10 mouse cellular contexts compared by ENCODE assay signal in genomic region chr7:127750131-127751127, GRCm38 (mm10). TPM values are rescaled to one million over a fixed set of nuclear protein-coding genes. Genes with fewer than 3 reads are reported as not detected.
DNase-seq lines count a peak whose midpoint lies in the region; ATAC-seq lines count a peak whose summit lies in the region.
"Had no signal": no experiment of that assay in that cellular context is flagged by ENCODE, and none has a peak within 500 bp of the region (broad histone marks: within the 10 kb centered on the region; RNA-seq: fewer than 3 reads in every experiment).

No protein-coding gene starts in this region.

- DNase-seq in frontal cortex, postnatal 25 days (ENCODE audit: low spot score in 2 of 2) = no peak
- peak; percentile 72 for DNase-seq in midbrain, embryonic 14.5 days
- DNase-seq in embryonic facial prominence, embryonic 14.5 days (ENCODE audit: low spot score) = peak; percentile 79
- DNase-seq in retina, postnatal 7 days (ENCODE audit: low read depth, low spot score) = peak; percentile 70
- no peak for DNase-seq in thymus, postnatal 4 days

- H3K9ac ChIP-seq in midbrain, embryonic 14.5 days (replicated peaks; ENCODE audit: low read length) = no peak overlapping the region
- no peak overlapping the region for H3K9ac ChIP-seq in midbrain, embryonic 13.5 days (replicated peaks)
- H3K9ac ChIP-seq in embryonic facial prominence, embryonic 14.5 days (ENCODE audit: low read depth, low read length) = no peak overlapping the region

- no peak overlapping the region for H3K4me3 ChIP-seq in midbrain, embryonic 14.5 days (replicated peaks; ENCODE audit: low read depth, low read length)
- H3K4me3 ChIP-seq in midbrain, embryonic 13.5 days (replicated peaks) = no peak overlapping the region
- H3K4me3 ChIP-seq in embryonic facial prominence, embryonic 14.5 days (ENCODE audit: low read depth, low read length) = no peak overlapping the region
- H3K4me3 ChIP-seq: heart, embryonic 10.5 days had no signal

- no peaks in the 10 kb centered on the region for H3K9me3 ChIP-seq in midbrain, embryonic 14.5 days (ENCODE audit: control insufficient read depth, low read length)
- no peaks in the 10 kb centered on the region for H3K9me3 ChIP-seq in midbrain, embryonic 13.5 days
- H3K9me3 ChIP-seq in embryonic facial prominence, embryonic 14.5 days (ENCODE audit: control insufficient read depth, low read length) = no peaks in the 10 kb centered on the region
- H3K9me3 ChIP-seq: heart, embryonic 10.5 days had no signal

- H3K27me3 ChIP-seq in midbrain, embryonic 14.5 days (ENCODE audit: control insufficient read depth, insufficient read depth, low read length) = no peaks in the 10 kb centered on the region
- no peaks in the 10 kb centered on the region for H3K27me3 ChIP-seq in midbrain, embryonic 13.5 days
- no peaks in the 10 kb centered on the region for H3K27me3 ChIP-seq in embryonic facial prominence, embryonic 14.5 days (replicated peaks; ENCODE audit: control insufficient read depth, insufficient read depth, low read length)

- no peak overlapping the region for H3K27ac ChIP-seq in midbrain, embryonic 14.5 days (replicated peaks; ENCODE audit: low read depth, low read length)
- H3K27ac ChIP-seq in midbrain, embryonic 13.5 days = no peak overlapping the region
- H3K27ac ChIP-seq in embryonic facial prominence, embryonic 14.5 days (replicated peaks; ENCODE audit: low read depth, low read length) = no peak overlapping the region
- H3K27ac ChIP-seq: heart, embryonic 10.5 days had no signal

- H3K36me3 ChIP-seq in midbrain, embryonic 14.5 days (ENCODE audit: control insufficient read depth, insufficient read depth, low read length) = peaks cover 76% of the 10 kb centered on the region
- peaks cover 77% of the 10 kb centered on the region for H3K36me3 ChIP-seq in midbrain, embryonic 13.5 days
- H3K36me3 ChIP-seq in embryonic facial prominence, embryonic 14.5 days (ENCODE audit: control insufficient read depth, insufficient read depth, low read length) = peaks cover 75% of the 10 kb centered on the region

- 85% methylated on average over 19 of the region's 19 CpGs for WGBS in midbrain, embryonic 14.5 days
- WGBS in midbrain, embryonic 13.5 days = 84% methylated on average over 19 of the region's 19 CpGs
- whole genome bisulfite sequencing in embryonic facial prominence, embryonic 14.5 days = 78% methylated on average over 19 of the region's 19 CpGs

- ATAC-seq in frontal cortex, adult (ENCODE audit: low TSS enrichment) = peak; percentile 76
- no peak for ATAC-seq in midbrain, embryonic 14.5 days (ENCODE audit: low FRiP score, low TSS enrichment)
- ATAC-seq in midbrain, embryonic 13.5 days = no peak
- ATAC-seq in embryonic facial prominence, embryonic 14.5 days (ENCODE audit: low read depth) = no peak
- ATAC-seq in megakaryocyte-erythroid progenitor cell, adult 5-6 weeks (replicated peaks; ENCODE audit: low FRiP score, low TSS enrichment, poor library complexity, severe bottlenecking) = no peak

- no peak overlapping the region for H3K4me2 ChIP-seq in midbrain, embryonic 14.5 days (ENCODE audit: low read length)
- H3K4me2 ChIP-seq in midbrain, embryonic 13.5 days (replicated peaks) = no peak overlapping the region
- no peak overlapping the region for H3K4me2 ChIP-seq in embryonic facial prominence, embryonic 14.5 days (ENCODE audit: low read depth, low read length)

- H3K4me1 ChIP-seq in midbrain, embryonic 14.5 days (ENCODE audit: control insufficient read depth, insufficient read depth, low read length) = peaks cover 12% of the 10 kb centered on the region
- peaks cover 47% of the 10 kb centered on the region for H3K4me1 ChIP-seq in midbrain, embryonic 13.5 days (replicated peaks)
- peaks cover 8% of the 10 kb centered on the region; the same call in 1 of the 2 replicates for H3K4me1 ChIP-seq in embryonic facial prominence, embryonic 14.5 days (ENCODE audit: control insufficient read depth, insufficient read depth, low read length)

RNA-seq across cellular contexts. Expression of gene Fbxl19, which starts 6.1 kb away (rescaled TPM):
- polyA plus RNA-seq in midbrain, embryonic 14.5 days (2014; fragmentation: Nextera tagmentation; extraction: Ambion mirVana) = 7.4 and 15.2 TPM in 2 replicates
- polyA plus RNA-seq in midbrain, embryonic 13.5 days (2015; fragmentation: Nextera tagmentation; extraction: Ambion mirVana) = 10.6 and 11.6 TPM in 2 replicates
- 3.0 and 3.8 TPM in 2 replicates for polyA plus RNA-seq in embryonic facial prominence, embryonic 14.5 days (2014; fragmentation: Nextera tagmentation; extraction: Ambion mirVana)
- total RNA-seq in megakaryocyte-erythroid progenitor cell, adult 5-6 weeks (2014; fragmentation: Nextera tagmentation) = 11.6 and 14.2 TPM in 2 replicates
- 12.2 and 12.5 TPM in 2 replicates for total RNA-seq in megakaryocyte-erythroid progenitor cell, adult 5-6 weeks (2017)

RNA-seq across cellular contexts. Expression of gene Ctf2, which starts 18.5 kb away (rescaled TPM):
- 0.12 and 0.16 TPM in 2 replicates for polyA plus RNA-seq in midbrain, embryonic 14.5 days (2014; fragmentation: Nextera tagmentation; extraction: Ambion mirVana)
- 0.14 and 0.17 TPM in 2 replicates for polyA plus RNA-seq in midbrain, embryonic 13.5 days (2015; fragmentation: Nextera tagmentation; extraction: Ambion mirVana)
- polyA plus RNA-seq in embryonic facial prominence, embryonic 14.5 days (2014; fragmentation: Nextera tagmentation; extraction: Ambion mirVana) = 0.14 and 0.35 TPM in 2 replicates
- not detected in 2 replicates for total RNA-seq in megakaryocyte-erythroid progenitor cell, adult 5-6 weeks (2014; fragmentation: Nextera tagmentation)
- not detected in 2 replicates for total RNA-seq in megakaryocyte-erythroid progenitor cell, adult 5-6 weeks (2017)

RNA-seq across cellular contexts. Expression of gene Orai3, which starts 19.2 kb away (rescaled TPM):
- polyA plus RNA-seq in midbrain, embryonic 14.5 days (2014; fragmentation: Nextera tagmentation; extraction: Ambion mirVana) = 2.9 and 3.4 TPM in 2 replicates
- 5.9 and 6.1 TPM in 2 replicates for polyA plus RNA-seq in midbrain, embryonic 13.5 days (2015; fragmentation: Nextera tagmentation; extraction: Ambion mirVana)
- 10.4 and 11.9 TPM in 2 replicates for polyA plus RNA-seq in embryonic facial prominence, embryonic 14.5 days (2014; fragmentation: Nextera tagmentation; extraction: Ambion mirVana)
- total RNA-seq in megakaryocyte-erythroid progenitor cell, adult 5-6 weeks (2014; fragmentation: Nextera tagmentation) = 23.4 and 29.5 TPM in 2 replicates
- 21.0 and 22.9 TPM in 2 replicates for total RNA-seq in megakaryocyte-erythroid progenitor cell, adult 5-6 weeks (2017)

RNA-seq across cellular contexts. Expression of gene Setd1a, which starts 26.0 kb away (rescaled TPM):
- 24.0 and 27.3 TPM in 2 replicates for polyA plus RNA-seq in midbrain, embryonic 14.5 days (2014; fragmentation: Nextera tagmentation; extraction: Ambion mirVana)
- 19.7 and 22.7 TPM in 2 replicates for polyA plus RNA-seq in midbrain, embryonic 13.5 days (2015; fragmentation: Nextera tagmentation; extraction: Ambion mirVana)
- polyA plus RNA-seq in embryonic facial prominence, embryonic 14.5 days (2014; fragmentation: Nextera tagmentation; extraction: Ambion mirVana) = 23.0 and 24.1 TPM in 2 replicates
- 83.0 and 94.4 TPM in 2 replicates for total RNA-seq in megakaryocyte-erythroid progenitor cell, adult 5-6 weeks (2014; fragmentation: Nextera tagmentation)
- 10.6 and 19.5 TPM in 2 replicates for total RNA-seq in megakaryocyte-erythroid progenitor cell, adult 5-6 weeks (2017)

RNA-seq across cellular contexts. Expression of gene Gm49388, which starts 35.0 kb away (rescaled TPM):
- not detected in 2 replicates for polyA plus RNA-seq in midbrain, embryonic 14.5 days (2014; fragmentation: Nextera tagmentation; extraction: Ambion mirVana)
- polyA plus RNA-seq in midbrain, embryonic 13.5 days (2015; fragmentation: Nextera tagmentation; extraction: Ambion mirVana) = not detected in 2 replicates
- polyA plus RNA-seq in embryonic facial prominence, embryonic 14.5 days (2014; fragmentation: Nextera tagmentation; extraction: Ambion mirVana) = 0.43 TPM in 1 of 2 replicates, not detected in the other
- total RNA-seq in megakaryocyte-erythroid progenitor cell, adult 5-6 weeks (2014; fragmentation: Nextera tagmentation) = 1.0 TPM in 1 of 2 replicates, not detected in the other
- total RNA-seq in megakaryocyte-erythroid progenitor cell, adult 5-6 weeks (2017) = 0.85 TPM in 1 of 2 replicates, not detected in the other
- polyA plus RNA-seq: heart, embryonic 10.5 days; lung, embryonic 16.5 days had no signal

Comparison
In these comparisons a context has a peak if more than half of its experiments do, and no peak if none do; other contexts are left out.
1. DNase-seq: peak in midbrain, embryonic 14.5 days (single experiment), embryonic facial prominence, embryonic 14.5 days (single experiment) and retina, postnatal 7 days (single experiment); none in frontal cortex, postnatal 25 days (0 of 2) and thymus, postnatal 4 days (single experiment).